Mouse (Mus musculus): Measurements from ENCODE around the gene Slc29a3.
A peak's percentile ranks its signal among the peaks of the same experiment; 100 is the strongest.
"Not testable (repeated sequence)": the region's sequence is repeated elsewhere in the genome, so short reads cannot be mapped to it uniquely, and the experiment has no call there.

The Slc29a3 gene

DNA sequence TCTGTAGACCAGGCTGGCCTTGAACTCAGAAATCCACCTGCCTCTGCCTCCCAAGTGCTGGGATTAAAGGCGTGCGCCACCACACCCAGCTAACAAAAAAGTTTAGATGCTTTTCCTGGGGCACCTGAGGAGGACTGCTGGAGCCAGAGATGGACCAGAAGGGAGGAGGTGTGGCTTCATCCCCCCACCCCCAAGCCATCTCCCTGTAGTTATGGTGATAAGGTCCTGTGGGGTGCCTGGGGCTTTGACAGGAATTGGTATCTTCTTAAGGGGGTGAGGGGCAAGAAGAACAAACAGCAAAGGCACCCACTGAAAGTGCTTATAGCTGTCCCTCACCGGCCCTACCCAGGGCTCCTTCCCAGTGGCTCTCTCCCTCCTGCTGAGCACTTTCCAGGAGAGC, 25.7 kb downstream of the Slc29a3 start:
- no peak for DNase-seq (ENCODE audit: low read depth)

DNA sequence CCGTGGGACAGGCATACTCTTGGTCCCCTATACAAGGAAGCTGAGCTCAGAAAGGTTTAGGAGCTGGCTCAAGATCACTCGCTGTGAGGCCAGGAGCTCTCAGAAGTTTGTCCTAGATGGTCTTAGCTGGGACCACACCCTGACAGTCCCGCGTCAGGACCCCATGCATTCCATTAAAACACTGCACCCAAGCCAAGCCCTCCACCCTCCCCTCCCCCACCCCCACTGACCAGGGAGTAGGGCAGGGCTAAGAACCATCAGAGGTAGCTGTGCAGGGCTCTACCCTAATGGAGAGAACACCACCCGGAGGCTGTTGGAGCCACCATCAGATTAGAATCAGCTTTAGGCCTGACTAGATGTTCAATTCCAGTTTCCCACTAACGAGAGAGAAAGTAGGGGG, 28.1 kb downstream of the Slc29a3 start:
- DNase-seq (ENCODE audit: low read depth) = no peak

DNA sequence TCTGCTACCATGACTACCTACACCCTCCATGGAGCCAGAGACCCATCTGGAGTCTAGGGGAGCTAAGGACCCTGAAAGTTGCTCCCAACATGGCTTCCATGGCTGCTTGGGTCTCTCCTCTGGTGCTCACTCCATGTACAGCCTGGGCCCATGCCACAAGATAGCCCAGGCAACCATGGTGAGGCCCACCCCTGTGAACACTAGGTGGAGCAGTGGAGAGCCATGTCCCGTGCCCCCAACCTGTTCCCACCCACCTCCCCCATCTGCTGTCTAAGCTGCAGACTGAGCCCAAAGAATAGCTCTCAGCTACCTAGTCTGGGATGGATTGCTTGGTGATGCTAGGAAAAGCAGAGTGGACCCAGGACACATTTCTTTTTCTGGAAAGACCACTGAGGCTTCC, 29.2 kb downstream of the Slc29a3 start:
- DNase-seq (ENCODE audit: low read depth) = no peak

DNA sequence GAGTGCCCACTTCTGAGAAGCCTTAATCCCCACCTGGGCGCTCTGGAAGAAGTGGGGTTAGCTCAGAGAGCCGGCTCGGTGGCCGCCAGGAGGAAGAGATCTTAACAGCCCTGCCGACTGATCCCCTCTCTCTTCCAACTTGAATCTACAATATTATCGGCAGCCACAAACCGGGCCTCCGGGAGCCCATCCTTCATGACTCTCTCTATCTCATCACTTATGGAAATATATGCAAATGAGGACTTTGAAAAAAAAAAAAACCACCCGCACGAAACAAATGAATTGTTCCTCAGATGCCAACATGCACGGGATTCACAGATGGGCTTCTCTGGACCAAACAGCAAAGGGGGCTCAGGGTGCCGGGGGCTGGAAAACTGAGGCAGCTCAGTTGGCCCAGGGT, 31.0 kb downstream of the Slc29a3 start:
- DNase-seq (ENCODE audit: low read depth) = no peak

DNA sequence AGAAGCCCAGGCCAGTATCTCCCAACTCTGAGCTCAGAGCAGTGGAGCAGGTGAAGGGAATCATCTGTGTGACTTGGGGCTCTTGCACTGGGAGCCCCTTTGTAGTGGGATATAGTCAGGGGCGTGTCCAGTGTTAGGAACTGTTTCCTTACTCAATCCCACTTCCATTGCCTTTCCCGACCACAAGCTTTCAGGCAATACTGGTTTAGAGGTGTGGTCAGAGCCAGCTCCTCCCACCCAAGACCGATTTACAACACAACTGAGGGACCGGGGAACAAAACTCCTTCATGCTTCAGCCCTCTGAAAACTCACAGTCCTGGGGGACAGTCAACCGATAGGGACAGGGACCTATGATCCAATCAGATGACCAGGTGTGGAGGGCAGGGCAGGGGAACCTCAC, 32.1 kb downstream of the Slc29a3 start:
- no peak for DNase-seq (ENCODE audit: low read depth)

DNA sequence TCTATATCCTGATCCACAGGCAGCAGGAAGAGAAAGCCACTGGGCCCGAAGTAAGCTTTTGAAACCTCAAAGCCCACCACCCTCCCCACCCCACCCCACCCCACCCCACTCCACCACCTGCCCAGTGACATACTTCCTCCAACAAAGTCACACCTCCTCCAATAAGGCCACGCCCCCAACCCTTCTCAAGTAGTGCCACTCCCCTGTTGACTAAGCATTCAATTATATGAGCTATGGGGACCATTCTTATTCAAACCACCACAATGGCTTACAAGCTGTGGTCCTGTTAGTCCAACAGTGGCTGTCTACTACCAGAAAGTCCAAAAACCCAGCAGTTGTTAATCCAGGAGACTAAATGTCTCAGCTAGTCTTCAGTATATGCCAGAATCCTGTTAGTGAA, 34.1 kb downstream of the Slc29a3 start:
- DNase-seq (ENCODE audit: low read depth) = no peak

DNA sequence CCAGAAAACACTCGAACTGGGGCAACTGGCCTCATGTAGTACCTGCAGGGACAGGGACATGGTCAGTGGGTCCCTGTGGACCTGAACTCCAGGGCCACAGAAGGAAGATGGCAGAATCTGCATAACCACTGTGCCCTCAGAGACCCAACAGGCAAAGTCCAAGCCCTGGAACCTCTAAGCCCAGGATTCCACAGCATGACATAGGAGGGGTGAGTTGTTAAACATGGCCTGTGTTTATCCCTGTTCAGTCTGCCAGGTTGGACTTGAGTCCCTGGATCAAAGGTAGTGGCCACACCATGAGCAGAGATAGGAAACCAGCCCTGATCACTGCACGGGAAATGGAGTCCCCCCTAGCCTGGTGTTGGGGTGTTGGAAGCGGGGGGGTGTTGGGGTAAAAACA, 36.1 kb downstream of the Slc29a3 start:
- DNase-seq (ENCODE audit: low read depth) = no peak

DNA sequence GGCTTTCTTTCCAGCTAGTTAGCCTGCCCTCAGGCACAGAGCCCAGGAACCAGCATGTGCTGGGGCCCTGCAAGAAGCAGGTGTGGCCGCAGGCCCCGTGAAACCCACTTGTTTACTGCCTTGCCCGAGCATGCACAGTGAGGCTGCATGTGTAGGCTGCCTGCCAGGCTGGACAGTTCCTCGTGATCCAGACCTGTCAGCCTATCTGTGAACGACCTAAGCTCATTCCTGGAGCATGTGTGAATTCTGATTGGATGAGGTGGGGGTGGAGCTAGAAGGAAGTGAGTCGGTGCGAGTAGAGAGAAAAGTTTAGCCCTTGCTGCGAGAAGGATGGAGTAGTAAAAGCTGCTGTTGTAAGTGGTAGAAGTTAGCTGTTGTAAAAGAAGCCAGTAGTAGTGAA, 40.3 kb downstream of the Slc29a3 start:
- not testable (repeated sequence) for DNase-seq (ENCODE audit: low read depth)

DNA sequence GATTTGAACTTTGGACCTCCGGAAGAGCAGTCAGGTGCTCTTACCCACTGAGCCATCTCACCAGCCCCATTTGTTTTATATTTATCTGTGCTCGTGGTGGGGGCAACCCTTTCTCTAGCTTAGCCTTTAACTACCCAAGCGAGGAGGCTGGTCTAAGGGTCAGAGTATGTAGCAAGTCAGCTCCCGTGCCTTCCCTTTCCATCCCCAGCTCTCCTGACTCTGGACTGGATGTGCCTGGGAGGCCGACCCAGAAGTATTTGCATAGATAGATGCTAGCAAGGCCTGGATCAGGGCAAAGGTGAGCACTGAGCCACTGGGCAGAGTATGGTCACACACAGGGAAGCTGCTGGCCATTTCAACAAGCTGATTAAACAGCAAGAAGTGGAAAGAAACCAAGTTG, 43.8 kb downstream of the Slc29a3 start:
- no peak for DNase-seq (ENCODE audit: low read depth)

DNA sequence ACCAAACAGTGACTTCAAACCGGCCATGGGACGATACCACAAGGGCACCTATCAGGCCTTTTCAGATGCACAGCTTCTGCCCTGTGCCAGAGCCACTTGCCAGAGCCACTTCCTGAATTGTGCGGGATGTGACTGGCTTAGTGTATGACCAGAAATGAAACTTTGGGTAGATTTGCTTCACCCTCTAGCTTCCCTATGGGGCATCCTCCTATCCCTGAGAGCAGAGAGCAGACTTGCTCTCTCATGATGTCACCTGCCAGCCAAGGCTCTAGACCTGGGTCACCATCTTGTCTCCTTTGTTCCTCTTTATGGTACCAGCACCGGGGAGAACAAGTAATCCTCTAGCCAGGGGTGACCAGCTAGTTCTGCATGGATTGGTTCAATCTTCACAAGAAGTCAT, 46.3 kb downstream of the Slc29a3 start:
- DNase-seq (ENCODE audit: low read depth) = no peak

DNA sequence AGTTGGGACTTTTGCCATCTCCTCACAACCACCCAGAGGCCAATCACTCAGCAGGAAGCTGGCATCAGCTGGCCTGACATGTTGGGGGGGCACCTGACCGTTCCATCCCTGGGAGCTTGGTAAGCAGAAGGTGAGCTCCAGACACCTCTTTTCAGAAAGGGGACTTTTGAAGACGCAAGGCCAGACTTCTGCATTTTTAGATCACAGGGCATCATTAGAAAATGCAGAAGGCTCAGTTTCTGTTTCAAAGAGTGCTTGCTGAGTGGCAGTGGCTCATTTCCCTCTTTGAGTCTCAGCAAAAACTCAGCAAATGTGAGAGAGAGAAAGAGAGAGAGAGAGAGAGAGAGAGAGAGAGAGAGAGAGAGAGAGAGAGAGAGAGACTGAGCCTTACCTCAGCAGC, 47.5 kb downstream of the Slc29a3 start:
- DNase-seq (ENCODE audit: low read depth) = no peak

DNA sequence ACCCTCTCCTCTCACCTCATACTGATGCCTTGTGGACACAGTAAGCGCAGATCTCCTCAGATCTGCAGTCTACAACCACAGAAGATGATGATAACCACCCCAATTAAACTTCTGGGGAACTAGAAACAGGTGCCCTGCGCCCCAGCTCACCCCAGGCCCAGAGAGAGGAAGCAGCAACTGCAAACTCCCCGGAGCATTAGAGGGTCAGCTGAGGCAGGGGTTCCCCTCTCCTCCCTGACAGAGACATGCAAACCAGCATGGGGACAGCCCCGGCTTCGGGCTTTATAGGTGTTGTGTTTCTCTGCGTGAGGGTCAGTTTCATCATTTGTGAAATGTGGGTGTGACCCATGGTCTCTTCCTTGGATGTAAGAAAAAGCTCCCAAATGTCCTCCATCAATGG, 54.8 kb downstream of the Slc29a3 start:
- no peak for DNase-seq (ENCODE audit: low read depth)

DNA sequence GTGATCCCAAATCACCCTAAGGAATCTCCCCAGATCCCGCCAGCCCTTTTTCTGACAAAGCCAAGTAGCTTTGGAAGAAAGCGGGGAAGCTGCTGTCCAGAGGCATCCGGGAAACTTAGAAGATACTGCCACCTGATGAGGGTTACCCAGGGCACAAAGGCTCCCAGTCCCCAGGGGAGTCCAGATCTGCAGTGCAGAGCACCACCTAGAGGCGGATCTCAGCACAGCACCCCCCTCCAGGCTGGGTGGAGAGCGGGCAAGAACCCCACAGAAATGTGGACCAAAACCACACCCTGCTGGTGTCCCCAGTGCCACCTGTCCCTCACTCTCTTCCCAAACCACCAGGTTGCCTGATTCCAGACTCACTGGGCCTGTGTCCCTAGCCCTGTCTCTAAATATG, 55.6 kb downstream of the Slc29a3 start:
- DNase-seq (ENCODE audit: low read depth) = peak; percentile 60

DNA sequence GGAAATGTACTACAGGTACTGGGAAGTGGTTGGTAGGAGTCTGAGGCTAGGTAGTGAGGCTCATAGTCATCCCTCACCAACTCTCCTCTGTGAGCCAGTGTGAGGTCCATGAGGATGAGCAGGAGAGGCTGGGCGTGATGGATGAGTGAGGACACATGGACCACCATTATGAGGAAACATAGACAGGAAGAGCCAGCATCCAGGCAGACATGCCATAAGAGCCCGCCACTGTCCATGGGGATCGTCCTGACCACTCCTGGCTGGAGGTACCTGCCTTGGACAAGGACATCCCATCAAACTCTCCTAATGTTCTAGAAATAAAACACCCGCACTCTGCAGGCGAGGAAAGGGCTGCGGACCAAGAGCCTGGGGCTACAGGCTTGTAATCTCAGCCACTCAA, 56.2 kb downstream of the Slc29a3 start, which contains the start of gene Cdh23:
Gene Cdh23 (minus strand): TSS at position 101 of the 400 bp plus-strand sequence.
- DNase-seq (ENCODE audit: low read depth) = no peak

DNA sequence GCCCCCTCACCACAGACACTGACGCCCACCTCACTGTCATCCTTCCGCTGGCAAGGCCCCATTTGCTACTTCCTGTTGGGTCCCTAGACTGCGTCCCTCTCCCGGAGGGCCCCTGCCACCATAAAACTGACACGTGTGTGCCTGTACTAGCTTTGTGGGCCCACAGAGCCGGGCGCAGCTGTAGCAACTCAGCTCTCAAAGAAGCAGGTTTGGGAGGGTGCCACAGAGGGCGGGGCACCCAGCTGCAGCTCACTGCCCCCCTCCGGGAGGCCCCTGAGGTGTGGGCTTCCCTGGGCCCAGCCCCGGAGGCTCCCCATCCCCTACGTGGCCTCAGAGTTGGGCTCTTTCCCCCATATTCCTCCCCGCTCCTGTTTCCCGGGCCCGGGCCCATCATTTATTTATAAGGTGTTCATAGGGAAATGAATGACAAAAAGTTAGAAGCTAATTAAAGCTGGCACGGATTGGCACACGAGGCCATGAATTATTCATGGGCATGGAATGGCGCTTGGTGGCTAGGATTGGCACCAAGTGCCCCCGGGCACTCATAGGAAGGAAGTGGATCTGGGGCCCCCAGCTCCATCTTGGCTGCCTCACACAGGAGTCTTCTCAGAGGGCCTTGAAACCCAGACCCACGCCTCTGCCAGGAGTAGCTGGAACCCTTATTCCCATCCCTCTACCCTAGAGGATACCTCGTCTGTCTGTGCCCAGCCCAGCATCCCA, 60.8 kb downstream of the Slc29a3 start:
- no peak for DNase-seq (ENCODE audit: low read depth)

DNA sequence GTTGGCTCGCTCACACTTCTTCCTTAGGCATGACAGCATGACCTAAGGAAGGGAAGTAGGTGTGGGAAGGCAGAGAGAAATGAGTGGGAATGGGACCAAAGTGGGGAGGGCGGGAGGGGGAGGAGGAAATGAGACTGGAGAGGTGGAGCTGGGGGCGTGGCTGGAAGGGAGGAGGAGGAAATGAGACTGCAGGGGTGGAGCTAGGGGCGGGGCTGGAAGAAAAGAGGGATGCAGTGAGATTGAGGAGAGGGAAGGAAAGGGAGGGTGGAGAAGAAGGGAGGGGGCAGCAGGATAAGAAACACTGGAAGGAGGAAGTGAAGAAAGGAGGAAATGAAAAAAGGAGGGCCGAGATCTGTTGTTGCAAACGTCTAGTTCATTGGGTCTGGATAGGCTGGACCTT, 61.6 kb downstream of the Slc29a3 start:
- no peak for DNase-seq (ENCODE audit: low read depth)

DNA sequence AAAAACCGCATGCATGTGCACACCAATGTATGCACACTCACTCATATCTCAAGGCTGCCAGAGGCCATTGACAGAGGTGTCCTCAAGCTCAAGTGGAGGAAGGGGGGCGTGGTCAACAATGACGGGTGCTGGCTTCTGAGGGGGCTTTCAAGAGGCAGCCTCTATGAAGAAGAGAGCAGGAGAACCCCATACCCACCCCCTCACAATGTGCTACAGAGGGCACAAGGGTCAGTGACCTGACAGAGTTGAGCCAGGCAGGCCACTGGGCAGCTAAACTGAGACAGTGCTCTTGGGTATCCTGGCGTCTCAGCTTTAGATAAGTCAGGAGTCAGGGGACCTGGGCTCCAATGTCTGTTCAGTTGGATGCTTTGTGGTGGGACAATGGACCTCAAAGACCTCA, 63.2 kb downstream of the Slc29a3 start:
- no peak for DNase-seq (ENCODE audit: low read depth)

DNA sequence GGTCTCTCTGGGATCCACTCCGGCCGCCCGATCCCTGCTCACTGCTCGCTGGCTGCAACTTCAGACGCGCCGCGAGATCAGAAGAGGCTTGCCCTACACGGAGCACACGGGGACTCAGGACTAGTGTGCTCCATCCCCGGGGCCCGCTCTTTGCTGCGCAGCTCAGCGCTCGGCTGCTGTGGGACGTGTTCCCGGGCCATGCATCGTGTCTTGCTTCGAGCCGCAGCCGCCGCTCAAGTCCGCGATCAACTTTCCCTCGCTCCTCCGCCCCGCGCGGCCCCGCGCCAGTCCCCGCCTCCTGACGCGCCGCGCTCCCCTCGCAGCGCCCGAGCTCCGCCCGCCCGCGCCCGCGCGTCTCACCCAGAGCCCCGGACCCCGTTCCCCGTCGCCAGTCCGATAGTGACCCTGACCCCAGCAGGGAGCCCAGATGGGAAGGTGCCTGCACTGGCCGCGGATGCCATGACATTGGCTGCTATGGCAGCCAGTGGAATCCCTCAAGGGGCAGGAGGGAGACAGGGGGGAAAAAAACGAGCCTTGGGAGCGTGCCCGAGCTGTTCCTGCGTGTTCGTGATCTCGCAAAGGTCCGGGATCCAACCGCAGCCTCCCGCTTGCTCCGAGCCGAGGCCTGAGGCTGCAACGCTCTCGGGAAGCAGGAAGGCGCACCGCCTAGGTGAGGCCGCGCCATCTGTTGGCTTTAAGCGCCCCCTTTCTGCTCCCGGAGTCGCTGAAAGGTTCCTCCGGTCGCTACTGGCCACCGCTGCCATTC, 65.4 kb downstream of the Slc29a3 start:
- DNase-seq (ENCODE audit: low read depth) = no peak

DNA sequence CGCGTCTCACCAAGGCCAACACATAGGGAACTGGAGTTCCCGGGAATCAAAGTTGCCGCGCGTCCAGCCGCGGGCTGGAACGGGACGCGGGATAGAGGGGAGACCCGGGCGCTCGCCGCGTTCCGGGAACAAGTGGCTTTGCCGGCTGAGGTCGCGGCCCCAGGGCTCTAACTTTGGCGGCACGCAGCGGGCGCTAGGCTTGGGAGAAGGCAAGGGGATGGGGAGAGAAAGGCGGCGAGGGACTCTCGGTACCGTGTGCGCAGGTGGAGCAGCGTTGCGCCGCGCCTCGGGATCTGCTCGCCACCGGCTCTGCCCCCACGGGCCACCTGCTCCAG, 66.0 kb downstream of the Slc29a3 start:
- DNase-seq (ENCODE audit: low read depth) = no peak

DNA sequence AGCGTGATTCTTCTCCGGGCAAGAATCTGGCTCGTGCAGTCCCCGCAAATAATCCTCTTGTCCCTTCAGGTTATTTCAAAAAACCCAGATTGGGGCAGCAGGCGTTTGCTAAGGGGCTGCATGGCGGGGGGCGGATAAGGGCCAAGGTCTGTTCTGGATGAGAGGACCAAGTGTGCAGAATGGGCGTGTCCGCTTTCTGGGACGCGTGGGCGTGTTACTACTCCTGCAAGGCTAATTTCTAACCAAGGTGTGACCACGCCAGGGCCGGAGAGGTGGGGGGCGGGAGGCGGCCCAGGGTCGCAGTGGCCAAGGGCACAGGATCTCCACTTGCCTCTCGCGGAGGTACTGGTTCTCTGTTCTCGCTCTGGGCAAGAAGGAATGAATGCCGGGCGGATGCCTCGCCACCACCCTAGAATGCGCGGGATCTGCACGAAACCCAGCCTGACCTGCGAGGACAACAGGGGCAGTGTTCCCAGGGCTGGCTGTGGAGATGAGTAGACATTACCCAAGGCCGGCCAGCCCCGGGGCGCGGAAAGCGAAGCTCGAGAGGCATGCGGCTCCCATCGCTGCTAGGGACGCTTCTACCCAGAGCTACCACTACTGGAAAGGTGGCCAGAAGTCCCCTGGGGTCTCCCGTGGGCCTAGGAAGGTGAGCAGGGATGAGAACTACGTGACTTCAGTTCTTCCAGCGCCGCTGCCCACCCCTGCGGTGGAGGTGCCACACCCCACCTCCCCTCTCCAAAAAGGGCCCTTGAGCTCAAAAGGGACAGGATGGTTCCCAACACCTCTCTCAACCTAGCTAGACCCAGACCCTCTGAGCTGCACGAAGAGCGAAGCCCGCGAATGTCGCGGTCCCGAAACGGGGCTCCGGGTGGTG, 66.6 kb downstream of the Slc29a3 start:
- no peak for DNase-seq (ENCODE audit: low read depth)

DNA sequence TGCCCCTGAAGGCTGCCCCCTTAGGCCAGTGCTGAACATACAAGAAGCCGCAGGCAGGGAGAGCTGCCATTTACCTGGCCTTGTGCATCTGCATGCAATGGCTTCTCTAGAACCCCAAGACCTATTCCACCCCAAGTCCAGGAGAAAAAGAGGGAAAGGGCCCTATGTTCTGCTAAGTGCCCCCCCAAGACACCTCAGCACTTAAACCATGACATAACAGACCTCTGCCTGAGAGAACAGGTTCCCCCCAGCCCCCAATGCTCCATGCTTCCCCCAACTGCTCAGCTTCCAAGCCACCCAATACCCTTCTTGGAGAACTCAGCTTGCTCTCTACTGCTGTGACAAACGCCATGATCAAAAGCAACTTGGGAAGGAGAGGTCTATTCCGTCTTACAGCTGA, 73.7 kb downstream of the Slc29a3 start:
- no peak for DNase-seq (ENCODE audit: low read depth)

DNA sequence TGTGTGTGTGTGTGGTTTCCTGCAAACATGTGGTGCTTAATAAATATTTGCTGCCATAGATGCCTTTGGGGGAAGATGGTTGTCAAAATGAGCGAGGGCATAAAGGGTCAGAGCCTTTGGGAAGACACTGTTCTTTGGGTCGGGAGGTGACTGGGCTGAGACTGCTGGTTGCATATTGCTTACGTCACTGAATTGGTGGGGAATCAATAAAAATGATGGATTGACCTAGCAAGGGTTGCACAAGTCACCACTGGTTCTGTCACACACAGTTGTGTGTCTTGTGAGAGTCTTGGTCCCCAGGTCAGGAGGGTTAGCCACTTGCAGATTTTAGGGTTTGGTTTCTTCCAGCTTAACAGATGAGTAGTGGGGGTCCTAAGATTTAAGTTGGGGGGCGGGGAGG, 75.3 kb downstream of the Slc29a3 start:
- DNase-seq (ENCODE audit: low read depth) = no peak

DNA sequence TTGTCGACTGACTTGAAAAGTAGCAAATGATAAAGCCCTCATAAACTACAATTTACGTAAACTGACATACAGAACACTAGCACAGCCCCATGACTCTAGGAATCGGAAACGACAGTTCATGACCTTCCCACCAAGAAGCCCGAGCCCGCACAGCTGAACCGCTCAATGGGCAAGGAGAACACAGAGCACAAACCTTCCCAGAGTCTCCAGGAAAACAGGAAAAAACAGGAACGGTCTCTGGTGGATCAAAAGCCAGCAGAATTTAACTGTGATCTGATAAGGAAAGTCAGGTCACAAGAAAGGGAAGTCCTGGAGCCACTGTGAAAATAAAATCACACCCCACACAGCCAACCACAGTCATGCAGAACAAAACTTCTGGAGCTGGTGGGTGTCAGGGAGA, 82.4 kb downstream of the Slc29a3 start:
- DNase-seq (ENCODE audit: low read depth) = peak; percentile 11
